Mouse (Mus musculus) induced T-regulatory cell, adult 2 months (primary cell): ENCODE measurements around the gene Slc35b3.
A peak's percentile ranks its signal among the peaks of the same experiment; 100 is the strongest.

ENCODE experiments used
- DNase-seq: peaks from one replicate; pipeline ENCODE4 v3.0.0-alpha.2; 2012; ENCODE audit warnings: low read depth

Slc35b3 gene

DNA sequence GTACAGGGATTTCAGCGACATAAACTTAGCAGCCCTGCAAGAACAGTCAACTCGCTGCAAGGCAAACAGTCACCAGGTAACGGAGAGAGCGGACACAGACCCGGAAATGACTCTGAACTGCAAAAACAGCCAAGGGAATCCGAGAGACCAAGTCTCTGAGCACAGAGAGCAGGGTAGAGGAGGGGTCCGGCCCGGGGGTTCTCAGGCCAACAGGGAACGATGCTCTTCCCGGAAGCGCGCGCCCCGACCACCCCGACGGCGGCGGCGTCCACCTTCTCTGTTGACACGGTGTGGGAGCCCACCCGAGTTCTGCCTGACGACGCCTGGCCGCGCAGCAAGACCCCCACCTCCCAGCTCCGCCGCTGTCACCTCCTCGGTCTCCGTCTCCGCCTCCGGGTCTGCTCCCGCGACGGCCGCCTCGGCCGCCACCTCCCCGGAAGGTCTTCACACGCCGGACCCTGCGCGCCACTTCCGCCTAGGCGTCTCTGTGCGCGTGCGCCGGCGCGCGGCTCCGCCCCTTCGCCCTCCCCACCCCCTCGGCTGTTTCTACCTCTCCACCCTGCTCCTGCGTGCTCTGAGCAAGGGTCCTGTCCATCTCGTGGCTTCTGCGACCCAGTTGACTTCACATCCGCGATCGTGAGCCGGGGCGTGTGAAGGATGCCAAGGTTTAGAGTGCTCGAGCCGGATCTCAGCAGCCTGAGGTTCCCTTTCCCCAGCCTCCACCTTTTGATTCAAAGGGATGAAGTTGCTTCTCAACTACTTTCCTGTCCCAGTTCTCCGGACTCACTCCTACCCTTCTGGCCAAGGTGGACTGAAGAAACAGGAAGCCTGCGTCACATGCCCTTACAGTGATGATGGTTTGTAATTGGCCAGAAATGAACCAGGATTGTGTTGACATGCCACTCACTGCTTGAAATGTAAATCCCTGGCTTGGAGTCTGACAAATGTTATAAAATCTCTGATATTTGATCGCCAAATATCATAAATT is at the start of gene Slc35b3:
Slc35b3 (minus strand) TSS at position 813 of the 988 bp plus-strand sequence.
- DNase-seq, result peak; percentile 92

DNA sequence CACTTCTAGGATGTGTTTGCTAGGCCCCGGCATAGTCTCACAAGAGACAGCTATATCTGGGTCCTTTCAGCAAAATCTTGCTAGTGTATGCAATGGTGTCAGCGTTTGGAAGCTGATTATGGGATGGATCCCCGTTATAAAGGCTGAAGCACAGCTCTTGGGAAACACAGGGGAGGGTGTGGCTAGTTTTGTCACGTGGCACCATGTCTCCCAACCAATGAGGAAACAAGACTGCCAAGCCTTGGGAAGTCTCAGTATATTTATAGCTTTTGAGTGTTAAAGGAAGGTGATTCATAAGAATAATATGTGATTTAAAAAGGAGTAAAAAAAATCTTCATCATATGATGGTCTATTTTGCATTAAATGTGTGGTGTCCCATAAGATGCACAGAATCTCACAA is 49.6 kb upstream of the Slc35b3 start:
- DNase-seq, result no peak

DNA sequence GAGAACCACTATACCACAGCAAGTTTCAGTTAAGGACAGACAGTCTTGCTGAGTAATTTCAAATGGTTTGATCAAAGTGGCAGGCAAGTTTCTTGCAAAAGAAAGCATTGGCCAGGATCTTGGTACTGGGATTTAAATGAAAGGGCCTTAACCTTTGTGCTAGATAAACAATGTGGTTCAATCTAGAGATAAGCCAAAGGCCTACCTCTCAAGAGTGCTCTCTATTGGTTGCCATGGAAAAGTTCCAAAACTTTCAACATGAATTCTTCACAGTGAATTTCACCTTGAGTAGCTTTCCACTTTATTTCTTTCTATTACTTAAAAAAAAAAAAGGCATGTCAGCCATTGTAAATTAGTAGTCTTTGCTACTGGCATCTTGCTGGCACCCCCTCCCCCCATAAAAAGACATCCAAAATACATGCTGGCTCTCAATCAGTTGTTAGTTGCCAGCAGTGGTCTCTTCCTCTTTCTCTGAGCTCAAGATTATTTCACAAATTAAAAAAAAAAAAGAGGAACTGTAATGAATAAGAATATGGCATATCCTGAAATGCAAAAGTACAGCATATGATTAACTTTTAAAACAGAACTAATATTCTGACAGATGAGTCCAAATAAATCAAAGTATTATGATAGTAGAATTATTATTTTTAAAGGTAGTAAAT is 42.6 kb upstream of the Slc35b3 start:
- no peak for DNase-seq

DNA sequence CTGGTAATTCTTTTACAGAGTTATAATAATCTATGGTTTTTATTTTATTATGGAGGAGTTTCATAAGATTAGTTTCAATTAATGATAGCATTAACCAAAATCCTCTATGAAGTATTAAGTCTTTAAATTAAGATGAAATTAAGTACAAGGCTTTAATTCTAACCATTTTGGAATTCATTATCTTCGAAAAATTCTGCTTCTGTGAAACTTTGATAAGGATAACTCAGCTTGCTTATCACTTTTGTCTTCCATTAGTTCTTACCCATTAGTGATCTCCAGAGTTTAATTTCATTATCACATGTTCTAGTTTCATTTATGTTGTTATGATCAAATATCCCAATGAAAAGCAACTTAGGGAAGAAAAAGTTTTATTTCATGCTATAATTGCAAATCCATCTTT is 41.7 kb upstream of the Slc35b3 start:
- no peak for DNase-seq

GRCm38 (mm10) chr13:39001434-39001833 is 40.8 kb upstream of the Slc35b3 start:
- no peak for DNase-seq

GRCm38 (mm10) chr13:38998958-38999357 is 38.3 kb upstream of the Slc35b3 start:
- no peak for DNase-seq

GRCm38 (mm10) chr13:38992529-38992928 is 31.9 kb upstream of the Slc35b3 start:
- DNase-seq, result no peak

GRCm38 (mm10) chr13:38983751-38984150 is 23.1 kb upstream of the Slc35b3 start:
- DNase-seq, result no peak

DNA sequence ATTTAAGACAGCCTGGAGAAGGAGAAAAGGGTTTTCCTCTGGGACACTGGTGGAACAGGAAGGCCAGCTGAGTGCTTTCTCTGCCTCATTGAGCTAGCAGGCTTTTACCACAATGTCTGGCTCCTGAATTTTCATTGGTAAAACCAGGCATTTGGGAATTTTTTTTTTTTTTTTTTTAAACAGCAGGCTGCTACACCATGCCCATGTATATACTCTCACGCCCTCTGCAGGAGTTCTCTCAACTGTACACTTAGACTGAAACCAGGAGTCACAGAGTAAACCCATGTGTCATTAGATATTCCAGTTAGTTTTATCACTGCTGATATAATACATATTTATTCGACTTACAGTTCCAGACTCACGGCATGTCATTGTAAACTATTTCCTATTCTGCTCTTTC is 20.2 kb upstream of the Slc35b3 start:
- DNase-seq, result no peak

DNA sequence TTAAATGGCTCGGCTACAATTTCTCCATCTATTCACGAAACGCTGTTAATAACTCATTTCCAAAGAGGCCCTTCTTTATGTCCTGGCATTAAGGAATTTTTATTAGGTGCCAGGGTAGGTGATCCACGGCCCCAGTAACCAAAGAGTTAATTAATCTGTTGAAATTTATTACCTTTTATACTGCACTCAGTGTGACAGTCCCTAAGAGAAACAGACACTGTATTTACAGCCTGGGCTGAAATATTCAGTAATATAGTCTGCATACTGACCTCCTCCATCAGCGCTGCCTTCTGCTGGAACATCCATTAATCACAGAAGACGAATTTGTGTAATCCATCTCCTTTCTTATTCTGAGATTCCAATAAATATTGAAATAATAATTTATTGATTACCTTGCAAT is 16.3 kb upstream of the Slc35b3 start:
- DNase-seq, result no peak

DNA sequence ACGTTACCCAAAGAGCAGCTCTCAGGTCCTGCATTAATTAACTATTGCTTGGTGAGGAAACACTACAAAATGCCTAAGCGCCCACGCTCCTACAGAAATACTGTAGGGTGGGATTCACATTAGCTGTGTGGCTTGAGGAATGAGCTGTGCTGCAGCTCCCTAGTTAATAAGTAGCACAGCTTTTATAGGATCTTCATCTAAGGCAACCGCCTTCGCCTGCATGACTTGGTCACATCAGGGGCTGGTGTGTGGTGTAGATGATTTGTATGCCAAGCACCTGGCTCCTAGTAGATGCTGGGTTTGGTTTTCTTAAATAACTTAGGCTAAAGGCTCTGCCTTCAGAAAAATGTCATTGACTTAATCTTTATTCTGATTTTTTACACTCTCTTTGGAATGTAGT is 15.2 kb upstream of the Slc35b3 start:
- no peak for DNase-seq

DNA sequence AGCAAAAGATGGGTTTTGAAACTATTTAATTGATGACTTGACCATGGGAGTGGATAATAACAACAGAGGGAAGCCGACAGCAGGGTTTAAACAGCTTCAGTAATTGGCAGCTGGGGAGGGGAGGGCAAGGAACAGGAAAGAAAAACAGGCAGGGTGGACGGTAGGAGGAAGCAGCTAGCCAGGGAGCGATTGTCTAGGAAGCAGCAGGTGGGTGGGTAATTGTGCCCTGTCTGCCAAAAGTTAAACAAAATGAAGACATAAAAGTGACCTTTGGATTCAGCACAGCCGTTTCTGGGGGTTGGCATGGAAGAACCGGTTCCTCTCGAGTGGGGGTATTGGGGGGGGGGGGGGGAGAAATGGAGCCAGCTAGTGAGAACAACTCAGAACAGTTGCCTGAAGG is 11.9 kb upstream of the Slc35b3 start:
- no peak for DNase-seq

- DNase-seq, result no peak
These were observed 10.4 kb upstream of the Slc35b3 start for GRCm38 (mm10) chr13:38971047-38971446.

- DNase-seq, result no peak
These were observed 6.8 kb upstream of the Slc35b3 start for GRCm38 (mm10) chr13:38967518-38967917.

DNA sequence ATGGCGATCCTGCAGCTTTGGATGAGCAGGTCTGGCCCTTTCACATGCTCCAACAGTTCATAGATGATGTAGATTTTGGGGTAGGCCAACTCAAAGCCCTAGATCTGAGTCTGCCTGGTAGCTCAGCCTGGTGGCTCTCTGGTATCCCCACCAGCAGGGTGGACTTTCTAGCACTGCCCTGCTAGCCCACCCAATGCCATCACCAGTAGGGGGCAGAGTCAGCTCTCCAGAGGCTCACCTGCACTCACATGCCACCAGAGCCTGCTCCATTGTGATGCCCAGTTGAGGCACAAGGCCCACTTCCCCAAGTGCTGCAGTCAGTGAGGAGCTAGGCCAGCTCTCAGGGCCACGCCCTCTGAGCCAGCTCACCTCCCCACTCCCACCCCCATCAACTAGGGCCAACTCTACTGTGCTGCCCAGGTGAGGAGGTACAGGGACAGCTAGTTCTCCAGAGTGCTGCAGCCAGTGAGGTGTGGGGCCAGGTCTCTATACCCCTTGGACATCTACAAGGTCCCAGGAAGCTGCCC is 6.3 kb upstream of the Slc35b3 start:
- no peak for DNase-seq

- DNase-seq, result no peak
These were observed 2.1 kb upstream of the Slc35b3 start for GRCm38 (mm10) chr13:38962771-38963170.

DNA sequence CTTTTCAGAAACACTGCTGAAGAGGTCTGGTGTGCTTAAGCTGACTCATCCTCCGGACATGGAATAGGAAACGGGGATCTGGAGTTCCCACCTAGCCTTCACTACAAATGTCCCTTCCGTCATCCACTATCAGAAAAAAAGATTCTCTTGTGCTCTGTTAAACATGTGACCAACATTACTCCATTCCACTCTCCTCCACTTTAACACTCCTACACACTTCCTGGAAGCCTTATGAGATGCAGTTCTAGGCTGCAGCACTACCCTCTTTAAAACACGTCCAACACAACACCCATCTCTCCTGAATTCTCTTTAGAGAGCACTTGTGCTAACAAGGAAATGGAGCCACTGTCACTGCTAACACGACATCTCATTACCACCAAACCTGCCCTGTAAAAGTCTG is 2.6 kb downstream of the Slc35b3 start:
- no peak for DNase-seq

DNA sequence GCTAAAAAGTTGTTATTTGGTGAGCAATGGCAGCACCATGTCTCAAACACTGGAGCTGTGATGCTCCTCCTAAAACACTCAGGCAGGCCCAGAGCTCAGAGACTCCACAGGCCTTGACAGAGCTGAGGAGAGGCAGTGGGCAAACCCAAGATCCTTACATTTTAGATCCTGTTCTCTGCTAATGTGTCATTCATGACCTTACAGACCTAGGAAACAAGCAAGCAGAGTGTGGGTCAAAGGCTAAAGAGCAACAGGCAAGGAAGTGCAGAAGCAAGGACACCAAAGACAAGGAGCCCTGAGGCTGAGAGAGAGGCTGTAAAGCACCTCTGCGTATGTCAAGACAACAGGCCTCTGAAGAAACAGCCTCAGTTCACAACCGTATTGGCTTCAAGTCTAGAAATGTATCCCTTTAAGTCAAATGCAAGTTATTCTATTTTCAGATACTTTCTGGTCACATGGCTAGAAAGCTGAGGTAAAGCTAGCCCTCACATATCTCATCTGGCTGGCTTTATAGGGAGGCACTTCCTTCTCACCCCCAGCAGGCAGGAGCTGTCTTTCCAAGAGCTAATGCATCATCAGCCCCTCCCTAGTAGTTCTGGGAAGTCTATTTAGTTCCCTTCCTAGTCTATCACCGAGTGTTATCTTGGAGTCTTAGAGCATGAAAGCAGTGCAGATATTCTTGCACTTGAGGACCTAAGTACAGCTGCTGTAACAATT is 14.2 kb downstream of the Slc35b3 start:
- no peak for DNase-seq

DNA sequence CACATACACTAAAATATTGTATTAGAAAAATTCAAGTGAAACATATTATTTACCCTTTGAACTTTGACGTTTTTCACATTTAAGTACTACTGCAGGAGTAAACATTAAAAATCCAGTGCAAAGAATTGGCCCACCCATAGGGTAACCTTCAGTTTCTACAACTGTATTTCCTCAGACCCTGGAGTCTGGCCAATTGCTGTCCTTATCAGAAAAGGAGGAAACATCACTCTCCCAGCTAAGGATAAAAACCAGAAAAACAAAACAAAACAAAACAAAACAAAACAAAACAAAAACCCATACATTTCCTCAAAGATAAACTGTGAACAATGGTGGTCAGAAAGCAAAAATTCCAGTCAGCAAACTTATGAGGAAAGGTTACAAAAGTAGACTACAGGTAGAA is 14.9 kb downstream of the Slc35b3 start:
- DNase-seq, result no peak

DNA sequence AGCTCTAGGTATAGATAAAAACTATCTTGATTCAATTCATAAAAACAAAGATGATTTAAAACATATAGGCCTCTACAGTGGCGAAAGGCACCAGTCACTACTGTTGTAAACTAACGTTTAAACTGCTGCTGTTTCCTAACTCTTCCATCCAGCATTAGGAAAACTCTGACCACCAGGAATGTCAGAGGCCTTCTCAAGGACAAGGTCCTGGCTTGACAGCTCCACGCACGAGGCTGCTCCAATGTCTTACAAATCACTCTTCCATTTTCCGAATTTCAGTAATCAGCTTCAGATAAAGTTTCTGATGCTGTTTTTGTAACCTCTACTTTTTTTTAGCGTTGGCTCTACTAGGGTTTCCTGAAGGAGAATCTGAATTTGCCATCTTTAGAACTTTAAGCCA is 15.7 kb downstream of the Slc35b3 start:
- no peak for DNase-seq

- DNase-seq, result no peak
These were observed 18.9 kb downstream of the Slc35b3 start for GRCm38 (mm10) chr13:38941786-38942185.

DNA sequence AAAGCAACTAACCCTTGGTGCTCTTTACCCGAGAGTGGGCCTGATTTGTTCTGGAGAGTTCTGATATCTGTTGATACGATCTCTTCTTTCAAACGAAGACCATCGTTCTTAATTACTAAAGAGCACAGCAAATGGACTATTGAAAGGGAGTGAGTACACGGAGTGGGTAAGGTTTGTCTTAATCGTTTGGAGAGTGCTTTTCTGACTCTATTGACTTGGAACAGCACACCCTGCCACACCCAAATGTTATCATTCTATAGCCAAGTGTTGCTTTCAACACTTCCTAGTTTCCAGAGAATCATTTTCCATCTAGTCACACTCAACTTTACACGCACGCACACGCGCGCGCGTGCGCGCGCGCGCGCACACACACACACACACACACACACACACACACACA is 19.4 kb downstream of the Slc35b3 start:
- DNase-seq, result no peak
